Mouse (Mus musculus) stomach, embryonic 16.5 days (tissue): Measurements from ENCODE around the gene 2610528J11Rik. TPM values are rescaled to one million over a fixed set of nuclear protein-coding genes. Genes with fewer than 3 reads are reported as not detected.
"Not testable (repeated sequence)": the region's sequence is repeated elsewhere in the genome, so short reads cannot be mapped to it uniquely, and the experiment has no call there.

Experiments
- ATAC-seq: fragments of 200-750 bp; cut with Nextera tagmentation; 2 replicates; pipeline ENCODE4 v1.8.0; 2017; ENCODE audit warnings: moderate number of reproducible peaks, moderate TSS enrichment; ENCODE audit not compliant: insufficient read depth, low FRiP score
- H3K27ac ChIP-seq: fragments of 300-500 bp; sonication (generic); 2 replicates; pipeline ENCODE4 v1.5.1; 2014; ENCODE audit warnings: low read length
- H3K27me3 ChIP-seq: fragments of 300-500 bp; sonication (generic); 2 replicates; pipeline ENCODE4 v1.6.1; 2014; ENCODE audit warnings: low read length, control low read depth, mixed read lengths; ENCODE audit not compliant: control insufficient read depth, insufficient read depth
- H3K36me3 ChIP-seq: fragments of 300-500 bp; sonication (generic); 2 replicates; pipeline ENCODE4 v1.6.1; 2014; ENCODE audit warnings: low read length; ENCODE audit not compliant: control insufficient read depth, insufficient read depth
- H3K4me1 ChIP-seq: fragments of 300-500 bp; sonication (generic); 2 replicates; pipeline ENCODE4 v1.6.1; 2014; ENCODE audit warnings: low read length, control low read depth, mixed read lengths; ENCODE audit not compliant: control insufficient read depth, insufficient read depth
- H3K4me2 ChIP-seq: fragments of 300-500 bp; sonication (generic); 2 replicates; pipeline ENCODE4 v1.6.1; 2014; ENCODE audit warnings: low read depth, low read length, mixed read lengths
- H3K4me3 ChIP-seq: fragments of 300-500 bp; sonication (generic); replicated peaks from 2 replicates; pipeline ENCODE4 v1.5.1; 2014; ENCODE audit warnings: mild to moderate bottlenecking, low read length
- H3K9ac ChIP-seq: fragments of 300-500 bp; sonication (generic); 2 replicates; pipeline ENCODE4 v1.6.1; 2014; ENCODE audit warnings: low read length
- H3K9me3 ChIP-seq: fragments of 300-500 bp; sonication (generic); replicated peaks from 2 replicates; pipeline ENCODE4 v1.6.1; 2016; ENCODE audit warnings: low read length, control low read depth; ENCODE audit not compliant: control insufficient read depth
- WGBS: fragments of 180-500 bp; shearing (Covaris S2); extraction: QIAGEN DNeasy Blood & Tissue Kit; methylation state at CpG from one replicate; pipeline ENCODE4 v1.1.7; 2014; 5-methylcytosine and 5-hydroxymethylcytosine counted together
- polyA plus RNA-seq: library from polyadenylated mRNA; unstranded; fragments of >200 nt; fragmentation: Nextera tagmentation; extraction: Ambion mirVana; gene quantifications from 2 replicates; pipeline ENCODE4 v1.2.1, GENCODE M21; 2015

2610528J11Rik gene
- polyA plus RNA-seq, 1 experiment from 2014 or later = 31.8 TPM

DNA sequence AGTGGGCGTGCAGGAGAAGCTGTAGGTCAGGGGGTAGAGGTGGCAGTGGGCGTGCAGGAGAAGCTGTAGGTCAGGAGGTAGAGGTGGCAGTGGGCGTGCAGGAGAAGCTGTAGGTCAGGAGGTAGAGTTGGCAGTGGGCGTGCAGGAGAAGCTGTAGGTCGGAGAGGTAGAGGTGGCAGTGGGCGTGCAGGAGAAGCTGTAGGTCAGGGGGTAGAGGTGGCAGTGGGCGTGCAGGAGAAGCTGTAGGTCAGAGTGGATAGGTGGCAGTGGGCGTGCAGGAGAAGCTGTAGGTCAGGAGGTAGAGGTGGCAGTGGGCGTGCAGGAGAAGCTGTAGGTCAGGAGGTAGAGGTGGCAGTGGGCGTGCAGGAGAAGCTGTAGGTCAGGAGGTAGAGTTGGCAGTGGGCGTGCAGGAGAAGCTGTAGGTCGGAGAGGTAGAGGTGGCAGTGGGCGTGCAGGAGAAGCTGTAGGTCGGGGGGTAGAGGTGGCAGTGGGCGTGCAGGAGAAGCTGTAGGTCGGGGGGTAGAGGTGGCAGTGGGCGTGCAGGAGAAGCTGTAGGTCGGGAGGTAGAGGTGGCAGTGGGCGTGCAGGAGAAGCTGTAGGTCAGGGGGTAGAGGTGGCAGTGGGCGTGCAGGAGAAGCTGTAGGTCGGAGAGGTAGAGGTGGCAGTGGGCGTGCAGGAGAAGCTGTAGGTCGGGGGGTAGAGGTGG, 20.8 kb downstream of the 2610528J11Rik start:
- H3K4me3 ChIP-seq, H3K4me2 ChIP-seq, H3K27me3 ChIP-seq, H3K9ac ChIP-seq, H3K27ac ChIP-seq, H3K4me1 ChIP-seq, H3K36me3 ChIP-seq, H3K9me3 ChIP-seq, ATAC-seq: not testable (repeated sequence)
- 86% methylated on average over 22 of the region's 23 CpGs for WGBS

- WGBS = 85% methylated on average over 10 of the region's 10 CpGs
- not testable (repeated sequence) for H3K4me2 ChIP-seq, ATAC-seq, H3K27me3 ChIP-seq, H3K4me3 ChIP-seq, H3K4me1 ChIP-seq, H3K27ac ChIP-seq, H3K36me3 ChIP-seq, H3K9ac ChIP-seq, H3K9me3 ChIP-seq
These were observed 21.3 kb downstream of the 2610528J11Rik start for GRCm38 (mm10) chr4:118548130-118548480.

GRCm38 (mm10) chr4:118553039-118553649, 26.3 kb downstream of the 2610528J11Rik start:
- Histone ChIP-seq H3K27ac (no peak overlapping the region), H3K9ac (no peak overlapping the region), H3K4me1 (no peaks in the 10 kb centered on the region), H3K4me2 (no peak overlapping the region), H3K4me3 (no peak overlapping the region), H3K9me3 (no peaks in the 10 kb centered on the region), H3K27me3 (no peaks in the 10 kb centered on the region), H3K36me3 (no peaks in the 10 kb centered on the region)
- no peak for ATAC-seq
- WGBS = 59% methylated on average over 3 of the region's 3 CpGs

- no peaks in the 10 kb centered on the region for H3K36me3 ChIP-seq
- H3K27ac ChIP-seq = no peak overlapping the region
- no peak overlapping the region for H3K4me3 ChIP-seq
- H3K9me3 ChIP-seq = no peaks in the 10 kb centered on the region
- no peaks in the 10 kb centered on the region for H3K4me1 ChIP-seq
- H3K4me2 ChIP-seq = no peak overlapping the region
- 66% methylated on average over 13 of the region's 13 CpGs for WGBS
- no peaks in the 10 kb centered on the region for H3K27me3 ChIP-seq
- H3K9ac ChIP-seq = no peak overlapping the region
- ATAC-seq = peak; percentile 57
These were observed 37.5 kb downstream of the 2610528J11Rik start for GRCm38 (mm10) chr4:118564062-118564925.

- Histone ChIP-seq H3K27ac (no peak overlapping the region), H3K4me2 (no peak overlapping the region), H3K27me3 (no peaks in the 10 kb centered on the region), H3K36me3 (no peaks in the 10 kb centered on the region), H3K4me3 (no peak overlapping the region), H3K9me3 (no peaks in the 10 kb centered on the region), H3K9ac (no peak overlapping the region), H3K4me1 (no peaks in the 10 kb centered on the region)
- WGBS = 53% methylated on average over 3 of the region's 3 CpGs
- ATAC-seq = no peak
These were observed 38.1 kb downstream of the 2610528J11Rik start for GRCm38 (mm10) chr4:118564926-118565279.

GRCm38 (mm10) chr4:118566161-118566676, 39.4 kb downstream of the 2610528J11Rik start:
- Histone ChIP-seq H3K4me3 (no peak overlapping the region), H3K4me1 (no peaks in the 10 kb centered on the region), H3K27me3 (no peaks in the 10 kb centered on the region), H3K36me3 (no peaks in the 10 kb centered on the region), H3K9me3 (no peaks in the 10 kb centered on the region), H3K9ac (no peak overlapping the region), H3K4me2 (no peak overlapping the region), H3K27ac (no peak overlapping the region)
- no peak for ATAC-seq
- 26% methylated on average over 7 of the region's 7 CpGs for WGBS

DNA sequence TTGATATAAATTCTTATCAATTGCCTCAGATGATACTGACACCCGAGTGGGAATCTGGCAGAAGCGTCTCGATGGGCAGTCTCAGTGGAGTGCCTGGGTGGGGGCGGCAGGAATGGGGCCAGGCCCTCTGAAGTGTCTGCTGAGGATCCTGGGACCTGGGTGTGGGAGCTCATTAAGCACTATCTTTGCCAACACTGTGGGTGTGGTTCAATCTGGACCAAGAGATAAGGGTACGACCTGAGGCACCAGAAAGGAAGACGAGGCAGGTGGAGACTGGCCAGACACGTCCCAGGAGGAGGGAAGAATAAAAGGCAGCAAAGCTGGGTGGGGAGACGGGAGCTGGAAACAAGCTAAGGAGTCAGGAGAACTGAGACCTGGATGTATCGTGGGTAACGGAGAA, 41.9 kb downstream of the 2610528J11Rik start:
- Histone ChIP-seq H3K9me3 (no peaks in the 10 kb centered on the region), H3K9ac (no peak overlapping the region), H3K27ac (no peak overlapping the region), H3K4me1 (no peaks in the 10 kb centered on the region), H3K36me3 (no peaks in the 10 kb centered on the region), H3K27me3 (no peaks in the 10 kb centered on the region), H3K4me3 (no peak overlapping the region), H3K4me2 (no peak overlapping the region)
- no peak for ATAC-seq
- WGBS = 50% methylated on average over 10 of the region's 10 CpGs

DNA sequence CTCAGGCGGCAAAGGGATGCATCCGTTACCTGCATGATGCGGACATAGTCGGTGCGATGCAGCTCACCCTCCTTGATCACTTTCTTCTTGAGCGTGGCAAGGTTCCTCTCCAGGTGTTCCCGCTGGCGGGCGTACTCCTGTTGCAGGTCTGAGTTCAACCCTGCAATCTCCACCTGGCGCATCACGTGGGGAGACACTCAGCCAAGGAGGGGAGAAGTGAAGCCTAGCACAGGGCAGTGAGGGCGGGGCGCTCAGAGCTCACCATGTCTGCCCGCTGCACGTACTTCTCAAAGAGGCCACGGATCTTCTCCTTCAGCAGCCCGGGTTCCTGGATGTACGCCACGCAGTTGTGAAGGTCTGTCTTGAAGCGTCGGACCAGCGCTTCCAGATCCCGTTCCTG, 42.5 kb downstream of the 2610528J11Rik start:
- no peak for ATAC-seq
- Histone ChIP-seq H3K9me3 (no peaks in the 10 kb centered on the region), H3K9ac (no peak overlapping the region), H3K27ac (no peak overlapping the region), H3K4me2 (no peak overlapping the region), H3K36me3 (no peaks in the 10 kb centered on the region), H3K27me3 (no peaks in the 10 kb centered on the region), H3K4me1 (no peaks in the 10 kb centered on the region), H3K4me3 (no peak overlapping the region)
- WGBS = 74% methylated on average over 23 of the region's 23 CpGs

GRCm38 (mm10) chr4:118571441-118571840, 44.6 kb downstream of the 2610528J11Rik start:
- H3K9ac ChIP-seq = no peak overlapping the region
- no peaks in the 10 kb centered on the region for H3K4me1 ChIP-seq
- peaks cover under 1% of the 10 kb centered on the region; the same call in 1 of the 2 replicates for H3K27me3 ChIP-seq
- no peak overlapping the region for H3K27ac ChIP-seq
- no peaks in the 10 kb centered on the region for H3K9me3 ChIP-seq
- no peak overlapping the region for H3K4me2 ChIP-seq
- no peaks in the 10 kb centered on the region for H3K36me3 ChIP-seq
- no peak overlapping the region for H3K4me3 ChIP-seq
- ATAC-seq = no peak
- WGBS = 80% methylated on average over 15 of the region's 15 CpGs
